Mouse (Mus musculus) small intestine, adult 2 months (tissue): ENCODE measurements around the gene Tgfa.

Experiments used
- CTCF ChIP-seq: fragments of 200-500 bp; IDR thresholded peaks from 2 replicates; pipeline ENCODE4 v1.5.1; 2012; ENCODE audit warnings: low read depth, mild to moderate bottlenecking, control low read depth, inconsistent platforms, low read length, moderate library complexity, mixed read lengths; ENCODE audit not compliant: insufficient replicate concordance, insufficient read length; ENCODE audit errors: extremely low read depth
- POLR2A ChIP-seq: fragments of 200-500 bp; IDR thresholded peaks from 2 replicates; pipeline ENCODE4 v1.6.1; 2012; ENCODE audit warnings: low read depth, mild to moderate bottlenecking, control low read depth, inconsistent platforms, low read length, moderate library complexity

GRCm38 (mm10) chr6:86149001-86149400 lies 46.0 kb upstream of the Tgfa start:
- TF ChIP-seq CTCF (no peak), POLR2A (no peak)
